Mouse (Mus musculus) T-helper 1 cell (primary cell): ENCODE results near the gene Cwc22.

ENCODE experiments used
- in situ Hi-C: fragments of 300-600 bp; cut with MboI, MseI; formaldehyde crosslinking; loops from one replicate; pipeline ENCODE4 v1.15.1; 2025; ENCODE audit warnings: high pct_unique_total_duplicates

The Cwc22 gene

DNA sequence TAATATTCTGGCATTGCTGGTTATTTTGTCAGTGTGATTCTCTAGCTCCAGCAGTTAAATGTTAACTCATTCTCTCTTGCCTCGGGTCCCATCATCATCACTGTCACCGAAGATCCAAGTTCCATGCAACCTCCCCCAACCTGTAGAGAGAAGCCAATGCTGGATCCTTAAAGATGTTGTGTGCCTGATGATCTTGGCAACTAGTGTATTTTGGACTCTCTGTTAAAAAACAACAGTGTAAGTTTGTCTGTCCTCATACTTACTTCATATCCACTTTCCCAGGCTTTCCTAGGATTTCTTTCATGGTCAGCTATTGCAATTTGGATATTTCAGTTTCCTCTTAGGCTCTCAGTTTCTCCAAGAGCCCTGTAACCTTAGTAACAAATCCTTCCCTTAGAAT, 25.2 kb upstream of the Cwc22 start:
- in situ Hi-C loops: no loop called here

DNA sequence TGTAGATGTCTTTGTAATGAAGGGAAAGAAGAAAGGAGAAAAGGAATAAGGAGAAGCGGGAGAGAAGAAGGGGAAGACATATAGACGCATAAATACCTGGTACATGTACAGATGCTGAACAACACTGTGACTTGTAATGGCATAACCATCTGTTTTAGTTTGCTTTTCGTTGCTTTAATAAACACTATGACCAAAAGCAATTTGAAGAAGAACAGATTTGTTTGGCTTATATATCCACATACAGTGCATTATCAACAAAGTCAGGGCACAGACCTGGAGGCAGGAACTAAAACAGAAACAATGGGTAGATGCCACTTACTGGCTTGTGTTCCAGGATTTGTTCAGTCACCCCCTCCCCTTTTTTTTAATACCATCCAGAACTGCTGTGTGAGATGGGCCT, 24.4 kb upstream of the Cwc22 start:
- in situ Hi-C loops: no loop called here

DNA sequence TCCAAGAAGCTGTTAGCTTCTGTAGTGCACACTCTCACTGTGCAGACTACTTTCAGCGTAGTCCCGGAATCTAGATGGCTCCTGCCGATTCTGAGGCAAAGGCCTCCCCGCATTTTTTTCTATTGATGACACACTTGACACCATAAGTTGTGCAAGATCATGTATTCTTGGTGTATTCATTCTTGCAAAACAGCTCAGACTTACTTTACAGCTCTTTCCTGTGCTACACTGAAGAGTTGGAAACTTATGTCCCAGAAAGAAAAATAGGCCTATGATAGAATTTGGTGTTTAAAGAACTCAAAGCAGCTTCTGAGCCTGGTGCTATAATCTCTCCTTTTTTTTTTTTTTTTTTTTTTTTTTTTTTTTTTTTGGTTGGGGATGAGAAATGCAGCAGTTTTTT, 23.8 kb upstream of the Cwc22 start:
- in situ Hi-C loops: no loop called here

DNA sequence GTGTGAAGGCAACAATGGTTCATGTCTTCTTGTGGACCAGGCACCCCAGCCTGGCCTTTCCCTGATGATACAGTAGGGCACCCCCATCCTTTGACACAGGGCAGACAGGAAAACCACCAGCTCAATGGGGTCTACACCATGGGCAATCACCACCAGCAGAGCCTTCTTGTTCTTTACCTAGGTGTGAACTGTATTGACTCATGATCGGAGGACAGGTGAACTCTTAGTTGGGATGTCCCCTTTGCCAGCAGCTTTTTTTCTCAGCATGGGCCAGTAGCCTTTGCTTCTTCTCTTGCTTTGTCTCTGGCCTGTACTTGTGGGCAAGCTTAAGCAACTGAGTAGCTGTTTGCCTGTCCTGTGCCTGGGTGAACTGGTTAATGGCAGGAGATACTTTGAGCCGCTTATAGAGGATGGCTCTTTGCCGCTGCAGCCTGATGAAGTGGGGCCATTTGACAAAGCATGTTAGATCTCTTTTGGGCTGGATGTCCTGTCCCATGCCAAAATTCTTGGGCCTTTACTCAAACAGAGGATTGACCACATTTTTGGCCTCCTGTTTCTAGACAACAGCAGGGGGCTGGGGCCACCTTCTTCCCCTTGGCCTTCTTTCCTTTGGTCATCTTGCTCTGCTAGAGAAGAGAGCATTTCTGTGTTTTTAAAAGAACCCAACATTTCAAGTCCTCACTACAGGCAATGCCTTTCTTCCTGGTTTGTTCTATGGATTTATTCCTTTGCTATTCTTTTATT, 16.4 kb upstream of the Cwc22 start:
- in situ Hi-C loops: no loop called here

DNA sequence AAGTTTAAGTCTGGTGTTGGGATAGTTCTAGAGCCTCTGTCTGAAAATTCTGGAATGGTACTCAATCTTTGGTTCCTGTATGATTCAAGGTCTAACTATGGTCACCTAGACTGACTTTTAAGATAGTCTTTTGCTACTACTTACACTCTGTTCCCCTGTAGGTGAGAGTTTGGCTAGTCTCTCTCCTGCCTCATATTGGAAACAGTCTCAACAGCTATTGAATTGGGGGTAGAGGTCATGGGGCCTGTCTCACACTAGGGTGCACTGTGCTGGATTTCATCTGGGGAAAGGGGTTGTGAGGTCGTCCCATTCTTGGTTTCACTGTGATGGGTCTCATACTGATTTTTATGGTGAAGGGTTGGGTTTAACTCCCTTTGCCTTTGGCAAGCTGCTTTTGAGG, 15.1 kb upstream of the Cwc22 start:
- in situ Hi-C loops: no loop called here

DNA sequence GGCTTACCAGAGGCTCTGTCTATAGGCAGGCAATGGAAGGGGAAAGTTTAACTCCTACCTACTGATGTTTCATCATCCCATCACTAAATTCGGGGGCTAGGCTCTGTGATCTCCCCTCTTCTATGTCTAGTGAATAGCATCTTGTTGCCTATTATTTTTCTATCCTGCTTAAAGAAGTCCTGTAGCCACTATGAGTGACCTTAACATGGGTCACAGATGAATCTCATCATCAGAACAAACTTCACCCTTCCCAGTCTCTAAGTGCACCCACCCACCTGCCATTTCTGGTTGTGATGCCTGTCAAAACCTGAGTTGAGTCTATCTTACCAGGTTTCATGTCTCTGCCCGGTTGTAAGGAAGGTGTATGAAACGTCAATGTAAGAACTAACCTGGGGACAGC, 14.5 kb upstream of the Cwc22 start:
- in situ Hi-C loops: no loop called here

DNA sequence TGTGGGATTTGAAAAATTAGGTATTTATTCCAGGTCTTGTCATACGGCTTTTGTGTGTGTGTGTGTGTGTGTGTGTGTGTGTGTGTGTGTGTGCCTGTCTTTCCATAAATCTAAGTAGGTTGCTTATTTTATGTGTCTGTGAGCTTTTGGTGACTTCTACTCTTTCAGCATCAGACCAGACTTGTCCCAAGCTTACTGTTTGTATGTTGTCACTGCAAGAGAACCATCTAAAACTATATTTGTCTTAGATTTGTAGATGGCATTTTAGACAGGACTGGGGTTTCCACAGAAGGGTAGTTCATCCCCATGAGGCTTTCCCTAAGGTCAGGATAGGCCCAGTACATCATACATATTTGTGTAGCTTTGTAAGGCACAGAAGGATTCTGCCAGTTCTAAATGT, 13.2 kb upstream of the Cwc22 start:
- in situ Hi-C loops: no loop called here

DNA sequence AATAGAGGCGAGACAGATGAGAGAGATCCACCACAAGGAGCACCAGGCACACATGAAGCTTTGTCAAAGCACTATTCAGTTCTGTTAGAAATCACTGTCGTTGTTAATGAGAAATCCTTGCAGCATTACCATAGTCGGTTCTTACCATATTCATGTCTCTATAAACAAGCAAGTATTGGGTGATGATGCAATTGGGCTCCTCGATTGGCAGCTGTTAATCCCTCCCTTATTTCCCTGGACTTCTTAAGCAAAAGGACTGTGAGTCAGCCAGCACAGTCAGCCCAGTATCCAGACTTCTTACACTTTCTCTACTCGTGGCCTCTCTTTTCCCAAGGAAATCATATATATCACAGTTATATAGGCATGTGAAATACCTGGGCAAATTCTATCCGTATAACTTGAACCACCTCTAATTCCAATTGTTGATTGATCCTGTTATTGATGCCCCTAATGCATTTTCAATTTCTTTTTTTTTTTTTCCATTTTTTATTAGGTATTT, 5.3 kb upstream of the Cwc22 start:
- in situ Hi-C loops: no loop called here

DNA sequence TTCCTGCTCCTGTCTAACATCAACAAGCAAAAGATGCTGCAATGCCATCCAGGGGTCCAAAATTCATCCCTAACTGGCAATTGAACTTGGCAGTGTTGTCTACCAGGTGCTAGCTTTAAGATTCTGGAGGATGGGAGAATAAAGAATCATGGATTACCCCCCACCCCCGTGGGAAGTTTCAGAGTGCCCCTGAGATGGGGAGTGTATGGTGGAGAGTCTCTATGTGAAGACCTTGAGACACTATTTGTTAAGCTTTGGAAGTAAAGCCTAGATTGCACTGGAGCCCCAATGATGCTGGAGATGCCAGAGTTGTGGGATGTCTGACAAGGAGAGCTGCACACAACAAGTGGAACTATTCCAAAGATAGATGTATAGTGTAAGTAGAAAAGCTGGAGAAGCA, 3.9 kb upstream of the Cwc22 start:
- in situ Hi-C loops: no loop called here

DNA sequence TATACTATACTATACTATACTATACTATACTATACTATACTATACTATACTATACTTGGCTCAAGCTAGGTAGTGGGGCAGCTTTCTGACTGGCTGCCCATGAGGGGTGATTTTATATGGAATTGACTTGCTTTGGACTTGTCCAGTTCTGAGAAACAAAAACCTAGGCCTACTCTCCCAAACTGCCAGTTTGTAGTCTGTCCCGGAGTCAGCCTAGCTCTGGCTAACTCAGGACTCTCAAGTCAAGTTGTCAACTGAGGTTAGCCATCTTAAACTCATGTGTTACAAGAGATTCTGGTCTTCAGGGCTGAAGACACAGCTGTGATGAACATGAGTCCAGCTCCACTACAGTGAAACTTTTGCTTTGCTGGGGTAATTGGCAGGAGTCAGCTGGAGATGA, 3.3 kb upstream of the Cwc22 start:
- in situ Hi-C loops: no loop called here

DNA sequence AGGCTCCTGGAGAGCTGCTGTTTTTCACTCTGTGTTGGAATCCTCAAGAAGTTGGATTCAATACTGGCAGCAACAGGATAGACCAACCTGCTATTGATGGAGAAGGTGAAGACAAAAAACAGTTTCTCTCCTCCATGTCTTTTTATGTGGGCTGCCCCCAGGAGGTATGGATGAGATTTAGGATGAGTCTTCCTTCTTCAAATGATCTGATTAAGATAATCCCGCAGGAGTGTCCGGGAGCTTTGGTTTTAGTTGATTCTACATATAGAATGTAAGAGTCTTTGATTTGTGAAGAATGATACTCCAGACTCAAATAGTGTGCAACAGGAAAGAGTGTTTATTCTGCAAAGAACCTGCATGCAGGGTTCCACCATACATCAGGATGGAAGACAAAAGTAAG, 2.7 kb upstream of the Cwc22 start:
- in situ Hi-C loops: no loop called here

DNA sequence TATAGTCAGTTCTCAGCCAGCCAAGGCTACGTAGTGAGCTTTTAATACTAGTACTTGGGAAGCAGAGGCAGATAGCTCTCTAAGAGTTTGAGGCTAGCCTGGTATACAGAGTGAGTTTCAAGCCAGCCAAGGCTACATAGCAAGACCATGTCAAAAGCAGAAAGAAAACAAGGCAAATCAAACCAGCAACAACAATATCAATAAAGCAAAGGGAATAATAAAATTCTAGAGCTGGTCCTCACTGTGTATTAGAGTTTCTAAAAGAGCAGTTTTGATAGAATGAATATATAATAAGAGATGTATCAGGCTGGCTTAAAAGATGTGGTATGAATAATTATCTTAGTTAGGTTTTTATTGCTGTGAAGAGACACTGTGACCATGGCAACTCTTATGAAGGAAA, 2.0 kb upstream of the Cwc22 start:
- in situ Hi-C loops: no loop called here

DNA sequence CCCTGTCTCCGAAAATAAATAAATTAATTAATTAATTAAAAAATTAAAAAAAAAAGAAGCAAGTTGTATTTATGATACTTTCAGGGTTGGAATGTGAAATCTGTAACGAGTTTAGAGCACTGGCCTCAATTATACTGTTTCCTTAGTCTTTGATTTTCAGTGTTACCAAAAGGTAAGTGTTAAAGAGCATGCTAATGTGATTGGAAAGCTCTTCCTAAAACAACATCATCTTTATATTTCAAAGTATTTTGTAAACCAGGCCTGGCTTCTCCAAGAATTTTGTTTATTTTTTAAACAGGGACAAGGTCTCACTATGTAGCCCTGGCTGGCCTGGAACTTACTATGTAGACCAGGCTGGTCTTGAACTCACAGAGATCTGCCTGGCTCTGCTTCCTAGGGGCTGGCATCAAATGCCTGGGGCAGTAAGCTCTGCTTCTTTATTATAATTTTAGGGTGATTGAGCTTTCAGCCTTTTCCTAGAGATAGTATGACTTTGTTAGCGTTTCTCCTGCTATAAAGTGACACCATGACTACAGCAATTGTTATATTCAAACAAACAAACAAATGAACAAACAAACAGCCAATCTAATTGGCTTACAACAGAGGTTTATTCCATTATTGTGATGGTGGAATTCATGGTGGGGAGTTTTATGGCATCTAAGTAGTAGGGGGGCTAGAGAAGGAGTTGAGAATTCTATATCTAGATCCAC, 1.1 kb upstream of the Cwc22 start:
- in situ Hi-C loops: no loop called here

DNA sequence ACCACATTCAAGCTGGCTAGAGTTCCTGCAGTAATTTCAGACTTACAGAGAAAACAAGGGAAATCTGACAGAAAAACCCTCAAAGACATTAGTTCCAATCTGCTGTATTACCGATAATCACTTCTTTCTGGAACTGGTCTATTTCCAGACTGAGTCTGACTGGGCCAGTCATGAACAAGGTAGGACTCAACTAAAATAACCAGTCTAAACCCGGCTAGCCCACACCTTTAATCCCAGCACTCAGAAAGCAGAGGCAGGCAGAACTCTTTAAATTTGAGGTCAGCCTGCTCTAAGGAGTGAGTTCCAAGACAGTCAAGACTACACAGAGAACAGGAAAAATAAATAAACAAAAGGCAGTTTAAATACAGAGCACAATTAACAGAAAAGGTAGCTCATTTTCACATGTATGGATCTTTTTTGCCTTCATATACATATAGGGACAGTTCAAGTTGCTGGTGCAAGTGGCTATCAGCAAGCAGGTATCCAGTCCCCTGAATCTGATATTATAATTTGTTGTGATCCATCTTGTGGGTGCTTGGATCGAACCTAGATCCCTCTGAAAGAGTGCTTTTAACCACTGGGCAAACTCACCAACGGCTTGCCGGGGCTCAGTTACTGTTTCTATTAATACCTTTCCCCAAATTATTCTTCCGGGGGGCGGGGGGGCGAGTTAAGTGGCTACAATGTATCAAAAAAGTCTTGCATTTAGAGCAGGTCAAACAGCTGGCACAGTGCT, 1.1 kb downstream of the Cwc22 start:
- in situ Hi-C loops: no loop called here

DNA sequence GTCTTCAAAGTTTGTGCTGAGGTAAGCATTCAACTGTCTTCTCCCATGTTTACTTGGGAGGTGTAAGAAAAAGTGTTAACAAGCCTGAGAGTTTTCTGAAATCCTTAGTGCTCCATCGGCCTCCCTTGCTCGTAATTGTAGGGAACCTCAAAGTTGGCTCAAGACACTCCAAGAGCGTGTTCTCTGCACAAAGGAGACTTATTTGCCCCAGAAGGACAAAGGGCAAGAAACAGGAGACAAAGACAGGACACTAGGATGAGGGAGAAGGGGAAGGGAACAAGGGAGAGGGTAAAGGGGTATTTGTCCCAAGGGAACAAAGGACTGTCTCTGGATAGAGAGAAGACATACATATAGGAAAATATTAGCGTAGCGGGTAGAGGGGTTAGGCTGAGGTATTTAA, 1.9 kb downstream of the Cwc22 start:
- in situ Hi-C loops: no loop called here

DNA sequence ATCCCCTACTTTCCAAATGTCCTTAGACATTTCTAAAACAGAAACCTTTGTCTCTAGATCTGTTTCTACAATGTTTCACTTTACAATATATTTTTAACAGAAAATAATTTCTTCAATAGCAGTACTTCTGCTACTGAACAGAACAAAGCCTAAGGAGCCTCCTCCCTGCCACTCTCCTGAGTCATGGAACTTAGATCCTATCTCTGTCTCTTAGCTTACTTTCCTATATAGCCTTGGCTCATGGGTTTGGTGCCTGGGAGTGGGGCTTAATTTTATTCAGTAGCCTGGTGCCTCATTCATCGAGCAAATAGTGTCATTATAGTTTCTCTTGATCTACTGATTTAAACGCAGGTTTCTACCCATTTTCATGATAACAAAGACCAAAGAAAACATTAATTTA, 4.2 kb downstream of the Cwc22 start:
- in situ Hi-C loops: no loop called here

DNA sequence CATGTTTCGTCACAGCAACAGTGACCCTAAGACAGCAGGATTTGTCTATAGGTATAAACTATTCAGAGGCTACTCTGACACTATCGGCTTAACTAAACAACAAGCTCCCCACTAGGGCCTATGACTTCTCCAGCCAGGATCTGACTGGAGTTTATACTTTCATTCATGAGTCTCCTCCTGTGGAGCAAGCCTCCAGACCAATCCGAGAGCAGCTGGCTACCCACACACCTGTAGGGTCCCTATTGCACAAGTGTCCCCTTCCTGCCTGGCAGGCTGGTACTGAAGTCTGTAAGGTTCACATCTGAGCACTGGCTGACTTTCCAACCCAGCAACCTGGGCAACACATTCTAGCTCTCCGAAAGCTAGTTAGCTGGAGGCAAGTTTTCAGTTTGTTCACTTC, 7.9 kb downstream of the Cwc22 start:
- in situ Hi-C loops: loop anchor here (10.0 kb wide), 2 partner anchors 1254 to 1366 kb away; no protein-coding TSS in a partner anchor

DNA sequence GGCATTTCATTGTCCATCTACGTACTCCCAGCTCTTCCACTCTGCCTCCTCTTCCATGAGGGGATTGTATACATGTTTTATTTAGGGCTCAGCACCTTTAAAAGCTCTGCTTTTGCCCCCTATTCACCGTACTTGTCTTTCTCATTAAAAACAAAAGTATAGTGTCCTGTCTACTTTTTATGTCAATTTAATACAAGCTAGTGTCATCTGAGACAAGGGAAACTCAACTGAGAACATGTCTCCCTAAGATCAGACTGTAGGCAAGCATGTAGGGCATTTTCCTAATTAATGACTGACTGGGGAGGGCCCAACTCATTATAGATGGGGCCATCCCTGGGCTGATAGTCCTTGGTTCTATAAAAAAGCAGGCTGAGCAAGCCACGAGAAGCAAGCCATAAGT, 8.4 kb downstream of the Cwc22 start:
- in situ Hi-C loops: loop anchor here (10.0 kb wide), 2 partner anchors 1253 to 1367 kb away; no protein-coding TSS in a partner anchor

DNA sequence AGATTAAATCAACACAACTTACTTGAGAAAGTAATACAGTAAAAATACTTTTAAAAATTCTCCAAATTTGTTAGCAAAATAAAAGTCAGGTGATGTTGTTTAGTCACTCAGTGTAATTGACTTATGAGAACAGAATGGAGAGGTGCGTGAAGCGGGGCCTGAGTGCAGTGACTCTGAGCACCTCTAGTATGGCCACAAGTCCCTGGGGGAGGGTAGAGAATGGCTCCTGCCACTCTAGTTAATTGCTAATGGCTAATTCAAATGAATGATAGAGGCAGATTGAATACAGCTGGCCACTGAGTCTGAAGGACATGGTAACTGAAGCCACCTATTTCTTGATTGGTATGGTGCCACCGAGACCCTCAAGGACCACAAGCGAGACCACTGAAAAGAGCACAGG, 12.0 kb downstream of the Cwc22 start:
- in situ Hi-C loops: loop anchor here (10.0 kb wide), 2 partner anchors 1249 to 1371 kb away; no protein-coding TSS in a partner anchor

DNA sequence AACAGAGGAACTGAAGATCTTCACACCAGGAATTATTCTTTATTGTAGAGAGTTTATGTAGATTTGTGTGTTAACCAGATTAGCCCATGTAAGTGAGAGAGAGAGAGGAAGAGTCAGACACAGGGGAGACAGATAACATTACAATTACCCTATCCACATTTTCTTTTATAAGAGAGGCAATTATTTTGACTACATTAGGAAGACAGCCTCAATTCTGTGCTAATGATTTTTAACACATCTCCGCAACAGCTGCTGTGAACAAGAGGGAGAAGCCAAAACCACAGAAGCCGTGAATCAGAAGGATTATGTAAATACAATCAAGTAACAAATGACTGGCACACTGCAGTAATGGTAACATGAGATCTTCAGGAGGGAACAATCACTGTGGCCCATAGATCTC, 12.5 kb downstream of the Cwc22 start:
- in situ Hi-C loops: loop anchor here (10.0 kb wide), 2 partner anchors 1249 to 1371 kb away; no protein-coding TSS in a partner anchor

DNA sequence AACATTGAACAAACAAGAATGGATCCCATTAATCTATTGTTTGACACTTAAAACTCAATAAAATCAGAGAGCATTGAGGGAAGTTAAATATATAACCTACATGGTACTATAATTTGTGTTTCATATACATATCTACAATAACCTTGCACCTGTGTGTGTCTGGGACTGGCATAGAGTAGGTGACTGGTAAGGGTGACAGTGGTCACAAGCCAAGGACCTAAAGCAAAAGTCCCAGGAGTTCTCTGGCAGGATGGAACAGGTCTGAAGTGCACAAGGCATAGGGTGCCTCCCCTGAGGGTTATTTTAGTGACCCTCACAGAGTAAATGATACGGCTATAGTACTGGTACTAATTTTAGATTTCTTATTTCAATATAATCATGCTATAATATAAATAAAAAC, 14.2 kb downstream of the Cwc22 start:
- in situ Hi-C loops: loop anchor here (10.0 kb wide), 2 partner anchors 1247 to 1373 kb away; no protein-coding TSS in a partner anchor

DNA sequence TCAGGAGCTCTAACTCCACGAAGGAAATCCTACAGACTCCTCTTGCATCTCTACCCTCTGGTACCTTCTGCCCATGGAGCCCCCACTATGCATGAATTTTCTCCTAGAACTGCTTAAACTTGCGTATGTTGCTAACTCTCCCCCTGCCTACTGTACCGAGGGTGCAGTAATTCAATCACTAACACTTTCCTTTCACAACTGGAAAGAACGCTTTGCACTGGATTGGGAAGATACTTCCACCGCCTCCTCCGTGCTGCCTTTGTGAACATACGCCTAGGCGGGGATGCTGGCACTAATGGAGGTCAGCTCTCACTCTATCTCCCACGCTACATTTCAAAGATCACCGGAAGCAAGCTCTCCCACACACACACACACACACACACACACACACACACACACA, 17.8 kb downstream of the Cwc22 start:
- in situ Hi-C loops: no loop called here
